Mouse (Mus musculus) CH12.LX (cell line): ENCODE data around the gene Tuba8. TPM values are rescaled to one million over a fixed set of nuclear protein-coding genes. Genes with fewer than 3 reads are reported as not detected.

Experiments
- DNase-seq: peaks from one replicate; pipeline ENCODE4 v3.0.0-alpha.2; 2013; ENCODE audit errors: extremely low read depth
- H3K27ac ChIP-seq: 2 replicates; pipeline ENCODE4 v1.5.1; 2012; ENCODE audit warnings: low read depth, mild to moderate bottlenecking, control low read depth, moderate library complexity; ENCODE audit not compliant: insufficient read depth
- H3K27me3 ChIP-seq: replicated peaks from 2 replicates; pipeline ENCODE3; 2012; ENCODE audit warnings: inconsistent platforms
- H3K36me3 ChIP-seq, 2 experiments: replicated peaks in 1 of 2; 2 replicates each; pipeline versions ENCODE3 to v1.6.1; 2012; ENCODE audit warnings: inconsistent platforms in 1 of 2, low read length in 1 of 2, mild to moderate bottlenecking in 1 of 2, mixed read lengths in 1 of 2, moderate library complexity in 1 of 2; ENCODE audit not compliant: control insufficient read depth in 1 of 2, insufficient read depth in 1 of 2
- H3K4me1 ChIP-seq, 2 experiments: 2 replicates each; pipeline ENCODE4 v1.6.1; 2012; ENCODE audit warnings: inconsistent platforms in 1 of 2, moderate library complexity in 1 of 2; ENCODE audit not compliant: insufficient read depth in 2 of 2, control insufficient read depth in 1 of 2
- H3K4me2 ChIP-seq: 2 replicates; pipeline ENCODE4 v1.6.1; 2012; ENCODE audit warnings: low read depth, mild to moderate bottlenecking, control low read depth; ENCODE audit not compliant: poor library complexity, insufficient read depth, severe bottlenecking
- H3K4me3 ChIP-seq, 3 experiments: fragments of 150-350 bp in 1 of 3; sonication (generic) in 1 of 3; replicated peaks in 1 of 3; 2 replicates each; pipeline versions ENCODE3 to v1.5.1; 2011 to 2012; ENCODE audit warnings: low read depth in 2 of 3, low read length in 2 of 3, mild to moderate bottlenecking in 2 of 3, moderate library complexity in 2 of 3, control low read depth in 1 of 3, improper control_type of control experiment in 1 of 3, inconsistent platforms in 1 of 3, mixed read lengths in 1 of 3; ENCODE audit not compliant: poor library complexity in 1 of 3
- H3K79me2 ChIP-seq: replicated peaks from 2 replicates; pipeline ENCODE4 v1.6.1; 2012; ENCODE audit warnings: mild to moderate bottlenecking, moderate library complexity; ENCODE audit not compliant: control insufficient read depth, poor library complexity, insufficient read depth, severe bottlenecking; ENCODE audit errors: extremely low read depth
- H3K9ac ChIP-seq: 2 replicates; pipeline ENCODE4 v1.6.1; 2012; ENCODE audit warnings: low read depth, mild to moderate bottlenecking, control low read depth, moderate library complexity; ENCODE audit not compliant: insufficient read depth
- H3K9me3 ChIP-seq: replicated peaks from 2 replicates; pipeline ENCODE3; 2012; ENCODE audit warnings: low read length, inconsistent platforms, mixed read lengths
- BHLHE40 ChIP-seq: IDR thresholded peaks from 2 replicates; pipeline ENCODE4 v1.6.1; 2011; ENCODE audit warnings: mild to moderate bottlenecking, low read depth, low read length, improper control_type of control experiment
- CHD2 ChIP-seq: IDR thresholded peaks from 2 replicates; pipeline ENCODE4 v1.6.1; 2011; ENCODE audit warnings: low read length, improper control_type of control experiment
- CTCF ChIP-seq, 2 experiments: IDR thresholded peaks in 1 of 2; conservative IDR thresholded peaks in 1 of 2; 2 replicates each; pipeline ENCODE4 v1.5.1; 2011 to 2012; ENCODE audit warnings: low read depth in 2 of 2, low read length in 2 of 2, improper control_type of control experiment in 1 of 2, inconsistent platforms in 1 of 2, mild to moderate bottlenecking in 1 of 2, moderate library complexity in 1 of 2
- E2F4 ChIP-seq: IDR thresholded peaks from 2 replicates; pipeline ENCODE4 v1.6.1; 2011; ENCODE audit warnings: low read depth, low read length, improper control_type of control experiment; ENCODE audit not compliant: insufficient replicate concordance
- ELF1 ChIP-seq: IDR thresholded peaks from 2 replicates; pipeline ENCODE4 v1.6.1; 2014; ENCODE audit warnings: low read depth, mild to moderate bottlenecking, inconsistent platforms, low read length, improper control_type of control experiment
- EP300 ChIP-seq: IDR thresholded peaks from 2 replicates; pipeline ENCODE4 v1.6.1; 2011; ENCODE audit warnings: low read length, improper control_type of control experiment
- ETS1 ChIP-seq: conservative IDR thresholded peaks from 2 replicates; pipeline ENCODE4 v1.6.1; 2012; ENCODE audit warnings: low read depth, mild to moderate bottlenecking, inconsistent platforms, low read length, improper control_type of control experiment, moderate library complexity
- HCFC1 ChIP-seq: IDR thresholded peaks from 2 replicates; pipeline ENCODE4 v1.6.1; 2012; ENCODE audit warnings: low read depth, mild to moderate bottlenecking, inconsistent platforms, low read length, improper control_type of control experiment
- IRF4 ChIP-seq: IDR thresholded peaks from 2 replicates; pipeline ENCODE4 v1.6.1; 2014; ENCODE audit warnings: low read depth, mild to moderate bottlenecking, inconsistent platforms, low read length, improper control_type of control experiment
- JUN ChIP-seq: IDR thresholded peaks from 2 replicates; pipeline ENCODE4 v1.6.1; 2011; ENCODE audit warnings: low read depth, mild to moderate bottlenecking, low read length, improper control_type of control experiment, moderate library complexity; ENCODE audit not compliant: insufficient read depth
- JUND ChIP-seq: conservative IDR thresholded peaks from 2 replicates; pipeline ENCODE4 v1.6.1; 2011; ENCODE audit warnings: low read depth, low read length, improper control_type of control experiment
- MAFK ChIP-seq: IDR thresholded peaks from 2 replicates; pipeline ENCODE4 v1.6.1; 2011; ENCODE audit warnings: low read length, improper control_type of control experiment; ENCODE audit not compliant: insufficient replicate concordance
- MAX ChIP-seq: IDR thresholded peaks from 2 replicates; pipeline ENCODE4 v1.6.1; 2011; ENCODE audit warnings: low read length, improper control_type of control experiment
- MEF2A ChIP-seq: IDR thresholded peaks from 2 replicates; pipeline ENCODE4 v1.6.1; 2014; ENCODE audit warnings: low read depth, mild to moderate bottlenecking, inconsistent platforms, low read length, improper control_type of control experiment, borderline replicate concordance
- MXI1 ChIP-seq: IDR thresholded peaks from 2 replicates; pipeline ENCODE4 v1.6.1; 2011; ENCODE audit warnings: mild to moderate bottlenecking, low read depth, low read length, improper control_type of control experiment
- PAX5 ChIP-seq: IDR thresholded peaks from 2 replicates; pipeline ENCODE4 v1.6.1; 2012; ENCODE audit warnings: low read length, inconsistent platforms, mixed read lengths
- POLR2AphosphoS2 ChIP-seq: IDR thresholded peaks from 2 replicates; pipeline ENCODE4 v1.6.1; 2011; ENCODE audit warnings: low read depth, low read length, improper control_type of control experiment
- RAD21 ChIP-seq: IDR thresholded peaks from 2 replicates; pipeline ENCODE4 v1.6.1; 2011; ENCODE audit warnings: low read depth, mild to moderate bottlenecking, low read length, improper control_type of control experiment, moderate library complexity
- RCOR1 ChIP-seq: conservative IDR thresholded peaks from 2 replicates; pipeline ENCODE4 v1.6.1; 2012; ENCODE audit warnings: low read depth, mild to moderate bottlenecking, inconsistent platforms, low read length, improper control_type of control experiment
- SIN3A ChIP-seq: IDR thresholded peaks from 2 replicates; pipeline ENCODE4 v1.6.1; 2012; ENCODE audit warnings: low read length, improper control_type of control experiment, inconsistent platforms
- TBP ChIP-seq: conservative IDR thresholded peaks from 2 replicates; pipeline ENCODE4 v1.6.1; 2011; ENCODE audit warnings: low read depth, low read length, improper control_type of control experiment
- TCF12 ChIP-seq: IDR thresholded peaks from 2 replicates; pipeline ENCODE4 v1.6.1; 2014; ENCODE audit warnings: low read depth, mild to moderate bottlenecking, inconsistent platforms, low read length, improper control_type of control experiment
- ZC3H11A ChIP-seq: IDR thresholded peaks from 2 replicates; pipeline ENCODE4 v1.6.1; 2012; ENCODE audit warnings: low read depth, mild to moderate bottlenecking, inconsistent platforms, low read length, improper control_type of control experiment
- ZKSCAN1 ChIP-seq: IDR thresholded peaks from 2 replicates; pipeline ENCODE4 v1.6.1; 2012; ENCODE audit warnings: low read depth, inconsistent platforms, low read length, improper control_type of control experiment, borderline replicate concordance
- ZMIZ1 ChIP-seq: IDR thresholded peaks from 2 replicates; pipeline ENCODE4 v1.6.1; 2012; ENCODE audit warnings: low read depth, mild to moderate bottlenecking, inconsistent platforms, low read length, improper control_type of control experiment
- dilution Hi-C: fragments of 300-500 bp; cut with MboI; formaldehyde crosslinking; loops from 2 replicates; pipeline ENCODE4 v1.14.3; 2020; ENCODE audit warnings: low sequenced_read_pairs; ENCODE audit not compliant: extremely low pct_unique_long_range_greater_than_20kb, extremely low pct_ligation_motif_present
- in situ Hi-C: fragments of 300-500 bp; cut with MboI; formaldehyde crosslinking; loops from 3 replicates; pipeline ENCODE4 v1.14.3; 2019; ENCODE audit warnings: low sequenced_read_pairs, low pct_ligation_motif_present, low pct_unique_long_range_greater_than_20kb, mixed read lengths
- polyA plus RNA-seq: library from polyadenylated mRNA; unstranded; fragments of >175 nt; gene quantifications from 2 replicates; pipeline ENCODE4 v1.2.1, GENCODE M21; 2012; ENCODE audit warnings: low read depth; ENCODE audit not compliant: insufficient read length
- total RNA-seq, 2 experiments: library from RNA; depleted of rRNA; stranded (reverse); fragments of 300-350 nt in 1 of 2; fragments of >200 nt in 1 of 2; gene quantifications; 2 replicates each; pipeline ENCODE4 v1.2.3; 2012 to 2014

Gene Tuba8
- total and polyA plus RNA-seq, 3 experiments: not detected

DNA sequence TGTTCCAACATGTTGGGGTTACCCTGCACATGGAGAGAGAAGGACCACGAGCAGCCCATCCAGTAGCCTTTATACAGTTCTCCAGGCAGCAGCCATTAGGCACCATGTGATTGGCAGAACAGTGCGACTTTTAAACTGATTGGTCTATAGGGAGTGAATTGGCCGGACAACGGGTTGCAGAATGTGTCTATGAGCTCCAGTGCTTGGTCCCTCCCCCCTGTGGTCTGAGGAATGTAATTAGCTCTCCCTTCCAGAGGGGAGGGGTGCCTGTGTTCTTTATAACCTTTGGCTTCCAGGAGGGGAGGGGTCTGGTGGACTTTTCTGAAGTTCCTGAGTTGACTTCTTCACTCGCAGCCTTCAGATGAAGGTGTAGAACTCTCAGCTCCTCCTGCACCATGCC, 8.5 kb upstream of the Tuba8 start:
- Histone ChIP-seq H3K36me3 (peaks cover 0 to 6% of the 10 kb centered on the region in 2 experiments), H3K9me3 (no peaks in the 10 kb centered on the region), H3K4me1 (peaks cover 2 to 7% of the 10 kb centered on the region in 2 experiments; a peak in 3 of 4 replicates), H3K27ac (no peak overlapping the region), H3K27me3 (no peaks in the 10 kb centered on the region), H3K9ac (no peak overlapping the region), H3K79me2 (no peaks in the 10 kb centered on the region), H3K4me3 (no peak overlapping the region), H3K4me2 (no peak overlapping the region)
- in situ Hi-C loops: no loop called here
- dilution Hi-C loops: no loop called here
- TF ChIP-seq MAFK: no peak
- TF ChIP-seq JUN: no peak
- no peak for TF ChIP-seq ZC3H11A
- TF ChIP-seq SIN3A: no peak
- no peak for TF ChIP-seq MAX
- TF ChIP-seq MEF2A: no peak
- no peak for TF ChIP-seq ZKSCAN1
- no peak for TF ChIP-seq CHD2
- no peak for TF ChIP-seq RCOR1
- TF ChIP-seq HCFC1: no peak
- no peak for TF ChIP-seq MXI1
- TF ChIP-seq RAD21: no peak
- no peak for TF ChIP-seq TCF12
- no peak for DNase-seq

DNA sequence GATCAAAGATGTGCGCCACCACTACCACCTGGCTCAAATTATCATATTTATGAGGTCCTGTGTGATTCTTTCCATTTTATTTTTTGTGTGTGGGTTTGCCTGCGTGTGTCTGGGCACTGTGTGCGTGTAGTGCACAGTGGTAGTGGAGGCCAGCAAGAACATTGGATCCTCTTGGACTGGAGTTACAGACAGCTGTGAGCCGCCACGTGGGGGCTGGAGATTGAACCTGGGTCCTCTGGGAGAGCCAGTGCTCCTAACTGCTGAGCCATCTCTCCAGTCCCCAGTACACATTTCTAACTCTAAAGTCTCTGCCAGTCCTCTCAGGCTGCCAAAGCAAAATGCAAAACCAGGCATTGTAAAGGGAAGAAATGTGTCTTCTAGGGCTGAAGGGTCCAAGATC, 4.0 kb upstream of the Tuba8 start:
- Histone ChIP-seq H3K4me1 (peaks cover 6% of the 10 kb centered on the region in 2 experiments; a peak in 3 of 4 replicates), H3K4me3 (no peak overlapping the region)
- DNase-seq: no peak
- in situ Hi-C loops: no loop called here
- TF ChIP-seq ELF1: no peak
- no peak for TF ChIP-seq CTCF (conservative IDR thresholded peaks at IDR 0.05 in 1 of 2, IDR thresholded peaks at IDR 0.05 in 1 of 2; ENCODE audit: low read depth in 2 of 2, low read length in 2 of 2)
- no peak for TF ChIP-seq E2F4
- no peak for TF ChIP-seq TBP
- TF ChIP-seq ZC3H11A: no peak
- no peak for TF ChIP-seq PAX5
- TF ChIP-seq MXI1: no peak
- no peak for TF ChIP-seq MAFK
- no peak for TF ChIP-seq IRF4
- no peak for TF ChIP-seq JUND
- TF ChIP-seq POLR2AphosphoS2: no peak
- no peak for TF ChIP-seq ETS1
- TF ChIP-seq ZMIZ1: no peak
- no peak for TF ChIP-seq EP300
- no peak for TF ChIP-seq BHLHE40
- no peak for TF ChIP-seq CHD2
- no peak for TF ChIP-seq SIN3A
- TF ChIP-seq TCF12: no peak
- TF ChIP-seq, all 38 proteins: peak for 0
- Histone ChIP-seq H3K27me3 (no peaks in the 10 kb centered on the region), H3K4me2 (no peak overlapping the region), H3K36me3 (peaks cover 0 to 3% of the 10 kb centered on the region in 2 experiments), H3K9ac (no peak overlapping the region), H3K79me2 (no peaks in the 10 kb centered on the region), H3K9me3 (peaks cover 3% of the 10 kb centered on the region), H3K27ac (no peak overlapping the region)
- dilution Hi-C loops: no loop called here
